ENCODE assay signal across 1 mouse cellular context in the genomic region with DNA sequence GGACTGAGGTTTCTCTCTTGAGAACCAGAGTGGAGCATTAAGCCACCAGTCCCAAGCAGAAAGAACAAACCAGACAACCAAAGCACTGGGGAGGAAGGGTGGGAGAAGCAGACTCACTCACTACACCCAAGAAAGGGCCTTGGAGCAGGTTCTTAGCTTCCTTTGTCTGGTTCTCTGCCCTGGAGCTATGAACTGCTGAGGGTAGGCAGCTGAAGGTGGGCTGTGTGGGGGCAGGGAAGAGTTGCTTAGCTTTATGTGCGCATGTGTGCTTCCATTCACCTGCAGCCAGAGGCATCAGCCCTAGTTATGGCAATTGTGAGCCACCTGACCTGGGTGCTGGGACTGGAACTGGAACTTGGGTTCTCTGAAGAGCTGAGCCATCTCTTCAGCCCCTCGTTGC.
TF ChIP-seq lines count a peak whose summit lies in the region.

No protein-coding gene starts in this region.

TF ChIP-seq in ES-E14, 5 proteins besides CTCF, POLR2A, EP300 and RAD21:
- TF ChIP-seq ZNF384 (IDR thresholded peaks at IDR 0.05; ENCODE audit: low read depth, low read length) (no peak), HCFC1 (IDR thresholded peaks at IDR 0.05; ENCODE audit: borderline replicate concordance, insufficient read depth, low read length) (no peak), MAFK (IDR thresholded peaks at IDR 0.05; ENCODE audit: insufficient read depth, low read depth, low read length) (no peak), CHD2 (IDR thresholded peaks at IDR 0.05; ENCODE audit: low read depth, low read length) (no peak), ZC3H11A (IDR thresholded peaks at IDR 0.05; ENCODE audit: borderline replicate concordance, low read depth, low read length) (no peak)
TF ChIP-seq in ES-E14: peak in this region for 0.
